Mouse (Mus musculus) gastrocnemius, postnatal 10 days (tissue): ENCODE measurements around the gene Olfr692. TPM values are rescaled to one million over a fixed set of nuclear protein-coding genes. Genes with fewer than 3 reads are reported as not detected.

Source experiments
- DNase-seq: peaks from one replicate; pipeline ENCODE4 v3.0.0; 2021; ENCODE audit warnings: mixed read lengths
- total RNA-seq, 2 experiments: library from RNA; stranded (reverse); gene quantifications; 2 replicates each; pipeline ENCODE4 v1.2.3; 2021

Gene Olfr692
- total RNA-seq, 2 experiments from 2014 or later, result not detected

DNA sequence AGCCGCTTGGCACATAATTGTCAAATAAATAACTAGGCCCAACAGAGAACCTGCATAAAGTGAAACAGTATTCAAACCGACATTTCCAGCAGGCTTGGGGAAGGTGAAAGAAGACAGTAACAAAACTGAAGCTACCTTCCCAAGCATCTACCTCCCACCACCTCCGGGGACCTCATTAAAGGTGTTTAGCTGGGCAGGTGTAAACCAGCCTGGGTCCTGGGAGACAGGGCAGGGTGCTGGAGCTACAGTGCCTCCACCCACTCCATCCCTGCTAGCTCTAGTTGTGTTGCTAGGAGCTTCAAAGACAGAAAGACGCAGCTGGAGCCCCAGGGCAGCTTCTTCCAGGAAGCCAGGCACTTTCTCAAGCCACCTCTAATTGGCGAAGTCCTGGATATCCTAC lies 36.2 kb downstream of the Olfr692 start, which contains the start of gene Cnga4:
Gene Cnga4 (plus strand): TSS at position 301 of the 400 bp plus-strand sequence.
- DNase-seq, result no peak

DNA sequence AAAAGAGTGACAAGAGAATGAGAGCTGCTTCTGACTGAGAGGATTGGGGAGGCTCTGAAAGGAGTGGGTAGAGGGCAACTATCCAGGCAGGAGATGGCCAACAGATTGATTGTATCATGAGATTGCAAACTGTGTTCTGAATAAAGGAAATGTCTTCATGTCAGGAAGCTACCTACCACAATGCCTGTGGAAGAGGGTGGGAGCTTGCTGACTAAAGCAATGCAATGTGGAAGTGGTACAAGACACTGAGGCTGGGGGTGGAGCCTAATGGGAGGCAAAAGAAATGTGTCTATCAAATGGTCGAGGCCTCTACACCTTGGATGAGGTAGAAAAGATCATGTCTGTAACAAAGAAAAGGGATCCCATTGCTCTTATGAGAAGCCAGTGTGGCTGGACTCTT lies 38.3 kb downstream of the Olfr692 start:
- no peak for DNase-seq

DNA sequence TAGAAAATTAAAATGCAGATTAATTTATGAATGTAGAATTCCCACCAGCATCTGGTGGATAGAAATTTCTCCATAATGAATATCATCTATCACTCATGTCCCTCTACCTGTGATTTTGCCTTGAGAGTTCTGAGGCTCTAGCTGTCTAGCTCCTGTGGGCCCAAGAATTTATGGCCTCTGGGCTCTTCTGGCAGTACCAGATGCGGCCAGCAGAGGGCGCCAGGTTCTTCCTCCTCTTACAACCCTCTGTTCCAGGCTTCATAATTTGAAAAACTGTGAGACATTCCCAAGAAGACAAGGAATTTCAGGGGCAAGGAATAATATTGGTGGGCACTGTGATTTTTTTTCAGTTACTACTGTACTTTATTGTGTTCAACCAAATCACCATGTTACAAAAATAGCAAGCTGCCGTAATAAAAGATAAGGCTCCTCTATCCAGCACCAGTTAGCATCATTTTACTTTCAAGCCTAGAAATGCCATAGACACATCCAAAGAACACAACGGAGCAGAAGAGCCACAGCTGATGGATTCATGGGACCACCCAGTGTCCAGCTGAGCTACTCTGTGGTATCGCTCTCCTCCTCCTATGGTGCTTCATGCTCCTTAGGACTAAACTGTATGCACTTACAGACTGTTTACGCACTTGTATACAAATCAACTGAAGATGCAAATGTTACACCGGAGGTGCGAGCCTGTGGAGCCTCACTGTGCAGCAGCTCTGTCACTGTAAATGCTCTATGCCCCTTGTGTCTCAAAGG lies 44.0 kb downstream of the Olfr692 start:
- peak; percentile 86 for DNase-seq

DNA sequence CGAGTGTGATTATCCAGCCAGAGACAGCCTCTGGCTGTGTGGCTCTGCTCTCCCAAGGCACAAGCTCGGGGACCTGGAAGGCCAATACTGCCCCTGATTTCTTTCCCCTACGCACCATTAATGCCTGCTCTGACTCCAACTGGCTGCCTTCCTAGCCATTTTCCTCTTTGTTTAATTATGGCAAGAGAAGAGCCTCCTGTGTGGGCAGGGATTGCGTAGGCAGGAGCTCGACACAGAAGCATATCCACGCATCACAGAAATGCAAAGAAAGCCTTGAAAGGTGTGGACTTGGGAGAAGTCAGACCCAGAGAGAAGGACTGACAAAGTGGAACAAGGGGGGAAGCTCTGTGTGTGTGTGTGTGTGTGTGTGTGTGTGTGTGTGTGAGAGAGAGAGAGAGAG lies 46.4 kb downstream of the Olfr692 start:
- DNase-seq, result no peak

DNA sequence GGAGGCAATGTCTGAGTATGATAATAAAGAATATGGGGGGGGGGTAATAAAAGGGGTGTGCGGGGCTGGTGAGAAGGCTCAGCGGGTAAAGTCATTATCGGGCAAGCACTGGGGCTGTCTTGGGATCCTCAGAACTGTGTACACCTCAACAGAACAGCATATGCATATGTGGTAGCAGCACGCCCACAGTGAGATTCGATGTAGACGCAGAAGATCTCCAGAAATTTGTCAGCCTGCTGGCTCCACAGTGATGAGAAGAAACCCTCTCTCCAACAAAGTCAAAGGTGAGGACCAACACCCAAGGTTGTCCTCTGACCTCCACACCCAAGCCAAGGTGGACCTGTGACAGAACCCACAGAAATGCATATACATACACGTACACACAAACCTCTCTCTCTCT lies 48.5 kb downstream of the Olfr692 start:
- no peak for DNase-seq

DNA sequence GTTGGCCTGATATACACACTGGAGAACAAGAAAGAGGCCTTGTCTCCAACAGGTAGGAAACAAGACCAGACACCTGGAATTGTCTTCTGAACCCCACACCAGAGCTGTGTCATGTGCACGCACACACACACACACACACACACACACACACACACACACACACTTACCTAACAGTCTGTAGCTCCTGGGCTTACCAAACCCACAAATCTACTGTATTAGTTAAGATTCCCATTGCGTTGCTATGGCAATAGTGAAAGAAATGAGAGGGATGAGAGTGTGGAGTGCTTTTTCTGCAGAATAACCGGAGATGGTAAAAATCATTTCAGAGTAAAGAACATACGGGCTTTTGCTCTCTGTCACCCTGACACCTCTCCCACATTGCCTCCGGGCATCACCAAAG lies 50.1 kb downstream of the Olfr692 start:
- DNase-seq, result no peak

Other genes starting within 250 kb of the Olfr692 start
- gene Olfr683, start 221.2 kb upstream of the Olfr692 start, total RNA-seq, result not detected
- not detected for gene Olfr684, start 204.6 kb upstream of the Olfr692 start, total RNA-seq
- gene Olfr685, start 182.2 kb upstream of the Olfr692 start, total RNA-seq, result not detected
- not detected for gene Olfr686, start 160.7 kb upstream of the Olfr692 start, total RNA-seq
- not detected for gene Olfr688, start 80.1 kb upstream of the Olfr692 start, total RNA-seq
- gene Olfr689, start 57.1 kb upstream of the Olfr692 start, total RNA-seq, result not detected
- not detected for gene Olfr690, start 34.1 kb upstream of the Olfr692 start, total RNA-seq
- gene Olfr691, start 26.0 kb upstream of the Olfr692 start, total RNA-seq, result not detected
- gene Gm5901, start 6.8 kb downstream of the Olfr692 start, total RNA-seq, result not detected
- gene Fam160a2, start 31.8 kb downstream of the Olfr692 start, total RNA-seq, result 10 to 100 TPM; 12.6 to 17.5 TPM
- not detected for gene Cnga4, start 36.3 kb downstream of the Olfr692 start, total RNA-seq
- not detected for gene Cckbr, start 57.5 kb downstream of the Olfr692 start, total RNA-seq
- 10 to 100 TPM; 37.4 to 43.2 TPM for gene Cavin3, start 114.1 kb downstream of the Olfr692 start, total RNA-seq
- gene Smpd1, start 186.1 kb downstream of the Olfr692 start, total RNA-seq, result 10 to 100 TPM; 42.9 to 44.0 TPM
- 10 to 100 TPM; 10.6 to 13.0 TPM for gene Apbb1, start 213.4 kb downstream of the Olfr692 start, total RNA-seq
- 1 to 10 TPM in 1 of 2 experiments, not detected in 1; 2.5 TPM for gene Hpx, start 231.9 kb downstream of the Olfr692 start, total RNA-seq